Mouse (Mus musculus): Measurements from ENCODE around the gene Hirip3.

DNA sequence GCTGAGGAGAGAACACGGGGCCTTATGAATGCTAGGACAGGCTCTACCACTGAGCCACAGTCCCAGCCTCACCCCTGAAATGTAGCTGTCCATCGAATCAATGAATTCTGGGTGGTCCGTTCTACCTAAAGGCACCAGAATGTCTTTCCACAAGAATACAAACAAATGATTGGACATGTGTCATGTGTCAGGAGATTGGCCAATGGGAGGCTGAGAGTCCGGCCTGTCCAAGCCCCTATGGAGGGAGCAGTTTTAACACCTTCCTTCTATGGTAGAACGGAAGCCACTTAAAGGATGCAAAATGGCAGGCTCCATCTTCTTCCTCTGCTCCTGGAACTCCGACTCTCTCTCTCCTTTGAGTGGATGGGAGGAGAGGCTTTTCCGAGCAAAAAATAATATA is 44.2 kb upstream of the Hirip3 start:
- TF ChIP-seq CTCF (IDR thresholded peaks at IDR 0.05) (no peak), POLR2A (IDR thresholded peaks at IDR 0.05; ENCODE audit: insufficient read depth, low read depth, low read length) (no peak), EP300 (IDR thresholded peaks at IDR 0.05; ENCODE audit: insufficient read depth, low read depth, low read length) (no peak)
